Mouse (Mus musculus) kidney, adult 9 months (tissue): ENCODE results near the gene Faah.

Source experiments
- DNase-seq: peaks from one replicate; pipeline ENCODE4 v3.0.0; 2022

Gene Faah

GRCm38 (mm10) chr4:115941242-115941820 is 76.4 kb downstream of the Faah start:
- DNase-seq = no peak

GRCm38 (mm10) chr4:115940681-115941080 is 77.0 kb downstream of the Faah start:
- no peak for DNase-seq

- no peak for DNase-seq
Observed at GRCm38 (mm10) chr4:115939295-115940102, 78.2 kb downstream of the Faah start, which contains the start of gene Dmbx1. TSS of gene Dmbx1 (minus strand) at chr4:115939926.

- DNase-seq = peak; percentile 29
Observed at GRCm38 (mm10) chr4:115938276-115939160, 79.2 kb downstream of the Faah start.

GRCm38 (mm10) chr4:115937061-115937976 is 80.4 kb downstream of the Faah start:
- no peak for DNase-seq

GRCm38 (mm10) chr4:115936646-115937045 is 81.1 kb downstream of the Faah start:
- DNase-seq = no peak

GRCm38 (mm10) chr4:115935835-115936581 is 81.7 kb downstream of the Faah start:
- DNase-seq = no peak

GRCm38 (mm10) chr4:115931556-115932088 is 86.1 kb downstream of the Faah start:
- no peak for DNase-seq

GRCm38 (mm10) chr4:115927637-115928036 is 90.1 kb downstream of the Faah start:
- DNase-seq = no peak

GRCm38 (mm10) chr4:115923262-115923880 is 94.4 kb downstream of the Faah start:
- DNase-seq = no peak

GRCm38 (mm10) chr4:115922688-115923087 is 95.0 kb downstream of the Faah start:
- no peak for DNase-seq

GRCm38 (mm10) chr4:115919911-115920310 is 97.8 kb downstream of the Faah start:
- DNase-seq = peak; percentile 48
